Mouse (Mus musculus): ENCODE data around the gene Cldn8. TPM values are rescaled to one million over a fixed set of nuclear protein-coding genes. Genes with fewer than 3 reads are reported as not detected.

Cldn8 gene
- polyA plus RNA-seq, 1 experiment from 2014 or later, result not detected

DNA sequence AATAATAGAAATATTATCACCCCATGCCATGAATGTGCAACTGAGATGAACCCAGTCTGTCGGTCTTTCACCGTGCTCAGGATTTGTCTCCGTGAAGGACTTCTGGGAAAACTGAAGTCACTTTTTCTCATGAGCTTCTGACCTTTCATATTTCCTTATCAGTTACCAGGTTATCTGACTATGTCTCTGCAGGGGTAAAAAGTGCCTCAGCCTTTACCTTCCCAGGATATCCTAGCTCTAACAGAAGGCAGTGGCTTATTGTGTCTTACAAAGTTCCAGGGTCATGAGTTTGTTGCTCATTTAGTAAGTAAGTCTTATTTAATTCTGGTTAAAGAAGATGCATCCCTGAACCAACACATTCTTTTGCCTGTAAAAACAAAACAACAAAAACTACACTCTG is 6.7 kb upstream of the Cldn8 start:
- Histone ChIP-seq H3K27me3 (no peaks in the 10 kb centered on the region), H3K4me1 (no peaks in the 10 kb centered on the region), H3K4me2 (no peak overlapping the region), H3K9me3 (replicated peaks) (no peaks in the 10 kb centered on the region), H3K27ac (no peak overlapping the region), H3K9ac (no peak overlapping the region), H3K36me3 (ENCODE audit: poor library complexity, severe bottlenecking) (no peaks in the 10 kb centered on the region), H3K4me3 (no peak overlapping the region)
- no peak for ATAC-seq
- WGBS, result 96% methylated on average over 3 of the region's 3 CpGs

DNA sequence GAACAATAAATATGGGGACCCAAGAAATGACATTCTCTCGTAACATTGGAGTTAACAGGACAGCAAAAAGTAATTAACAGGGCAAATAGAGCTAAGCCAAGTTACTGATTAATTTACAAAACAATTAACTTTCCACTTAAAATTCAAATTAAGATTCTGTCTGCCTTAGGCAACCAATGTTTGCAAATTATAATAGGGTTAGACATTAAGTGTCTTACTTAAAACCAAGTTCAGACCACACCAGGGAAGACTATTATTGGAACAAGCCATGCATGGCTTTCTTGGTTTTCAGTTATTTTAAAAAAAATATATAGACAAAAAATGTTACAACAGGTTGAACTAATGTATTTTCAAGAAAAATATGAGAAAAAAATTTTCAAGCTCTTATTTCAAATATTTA is 6.1 kb upstream of the Cldn8 start:
- WGBS, result 60% methylated on average over 1 of the region's 1 CpGs
- Histone ChIP-seq H3K4me2 (no peak overlapping the region), H3K9me3 (replicated peaks) (no peaks in the 10 kb centered on the region), H3K9ac (no peak overlapping the region), H3K27ac (no peak overlapping the region), H3K4me3 (no peak overlapping the region), H3K27me3 (no peaks in the 10 kb centered on the region), H3K4me1 (no peaks in the 10 kb centered on the region), H3K36me3 (ENCODE audit: poor library complexity, severe bottlenecking) (no peaks in the 10 kb centered on the region)
- ATAC-seq, result no peak

DNA sequence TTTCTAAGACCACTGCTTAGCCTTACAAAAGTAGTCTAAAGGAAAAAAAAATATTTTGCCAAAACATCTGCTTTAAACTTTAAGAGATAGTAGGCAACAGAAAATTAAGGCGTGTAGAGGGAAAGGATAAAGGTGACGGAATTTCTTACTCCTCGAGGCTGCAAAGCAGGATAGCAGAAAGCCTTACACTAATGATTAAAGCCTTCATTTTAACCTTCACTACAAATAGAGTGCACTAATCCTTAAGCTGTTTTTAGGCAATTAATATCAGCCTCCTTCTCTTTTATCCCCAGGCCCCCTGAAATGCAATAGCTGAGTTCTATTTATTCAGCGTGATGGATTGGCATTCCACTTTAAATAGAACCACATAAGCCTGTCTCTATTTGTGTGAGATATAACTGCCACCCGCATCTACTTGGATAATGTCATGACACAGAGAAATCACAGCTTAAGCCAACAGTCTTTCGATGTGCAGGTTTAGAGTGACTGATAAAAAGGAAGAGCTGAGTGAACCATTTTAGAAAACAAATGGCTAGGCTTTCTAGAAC is 1.3 kb downstream of the Cldn8 start:
- Histone ChIP-seq H3K36me3 (ENCODE audit: poor library complexity, severe bottlenecking) (no peaks in the 10 kb centered on the region), H3K27me3 (no peaks in the 10 kb centered on the region), H3K27ac (no peak overlapping the region), H3K4me3 (no peak overlapping the region), H3K4me2 (no peak overlapping the region), H3K9ac (no peak overlapping the region), H3K9me3 (replicated peaks) (no peaks in the 10 kb centered on the region), H3K4me1 (peaks cover 9% of the 10 kb centered on the region; the same call in 1 of the 2 replicates)
- WGBS, result 6% methylated on average over 6 of the region's 6 CpGs
- 0 out of 2 replicates have a peak, but pooled peaks have one; percentile 13 for ATAC-seq

DNA sequence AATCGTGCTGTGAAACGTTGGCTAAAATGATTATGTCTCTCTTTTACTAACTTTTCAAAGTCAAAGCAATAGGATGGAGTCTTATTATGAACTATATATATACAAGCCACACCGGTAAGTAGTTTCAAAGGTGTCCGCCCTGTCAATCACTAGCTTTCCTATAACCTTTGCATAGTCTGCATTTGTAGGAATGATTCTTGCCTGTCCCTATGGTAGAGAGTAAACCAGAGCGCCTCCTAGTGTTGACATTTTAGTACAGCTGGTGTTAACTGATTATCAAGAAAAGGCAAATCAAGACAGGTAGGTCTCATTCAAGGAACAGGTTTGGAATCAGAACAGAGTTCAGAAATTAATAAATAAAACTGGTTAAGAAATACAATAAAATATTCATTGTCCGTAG is 20.5 kb downstream of the Cldn8 start:
- no peaks in the 10 kb centered on the region for H3K9me3 ChIP-seq (replicated peaks)
- ATAC-seq, result peak; percentile 43; the same call in 1 of the 2 replicates
- no peak overlapping the region for H3K9ac ChIP-seq
- H3K36me3 ChIP-seq (ENCODE audit: poor library complexity, severe bottlenecking), result no peaks in the 10 kb centered on the region
- no peaks in the 10 kb centered on the region for H3K27me3 ChIP-seq
- H3K4me2 ChIP-seq, result no peak overlapping the region
- no peak overlapping the region for H3K27ac ChIP-seq
- H3K4me1 ChIP-seq, result no peaks in the 10 kb centered on the region
- no peak overlapping the region for H3K4me3 ChIP-seq
- WGBS, result 52% methylated on average over 6 of the region's 6 CpGs

DNA sequence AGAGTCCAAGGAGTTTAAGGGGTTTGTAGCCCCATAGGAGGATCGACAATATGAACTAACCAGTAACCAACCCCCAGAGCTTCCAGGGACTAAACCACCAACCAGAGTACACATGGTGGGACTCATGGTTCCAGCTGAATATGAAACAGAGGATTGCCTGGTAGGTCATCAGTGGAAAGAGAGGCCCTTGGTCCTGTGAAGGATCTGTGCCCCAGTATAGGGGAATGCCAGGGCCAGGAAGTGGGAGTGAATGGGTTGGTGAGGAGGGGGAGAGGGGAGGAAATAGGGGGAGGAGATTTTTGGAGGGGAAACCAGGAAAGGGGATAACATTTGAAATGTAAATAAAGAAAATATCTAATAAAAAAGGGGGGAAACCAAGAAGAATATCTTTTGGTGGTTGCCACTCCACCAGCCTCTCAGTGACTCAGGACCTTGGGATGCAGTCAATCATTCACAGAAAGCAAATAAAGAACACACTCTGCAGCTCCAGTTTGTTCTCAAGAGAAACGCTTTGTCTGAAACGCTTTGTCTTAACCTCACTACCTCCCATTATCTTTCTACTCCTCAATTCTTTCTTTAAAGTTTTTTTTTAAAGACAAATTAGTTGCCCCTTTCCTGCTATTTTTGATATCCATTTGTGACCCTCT is 23.0 kb downstream of the Cldn8 start:
- no peaks in the 10 kb centered on the region for H3K36me3 ChIP-seq (ENCODE audit: poor library complexity, severe bottlenecking)
- WGBS, result 80% methylated on average over 3 of the region's 3 CpGs
- ATAC-seq, result no peak
- no peak overlapping the region for H3K4me2 ChIP-seq
- no peaks in the 10 kb centered on the region for H3K27me3 ChIP-seq
- no peaks in the 10 kb centered on the region for H3K4me1 ChIP-seq
- no peaks in the 10 kb centered on the region for H3K9me3 ChIP-seq (replicated peaks)
- no peak overlapping the region for H3K27ac ChIP-seq
- H3K4me3 ChIP-seq, result no peak overlapping the region
- no peak overlapping the region for H3K9ac ChIP-seq

DNA sequence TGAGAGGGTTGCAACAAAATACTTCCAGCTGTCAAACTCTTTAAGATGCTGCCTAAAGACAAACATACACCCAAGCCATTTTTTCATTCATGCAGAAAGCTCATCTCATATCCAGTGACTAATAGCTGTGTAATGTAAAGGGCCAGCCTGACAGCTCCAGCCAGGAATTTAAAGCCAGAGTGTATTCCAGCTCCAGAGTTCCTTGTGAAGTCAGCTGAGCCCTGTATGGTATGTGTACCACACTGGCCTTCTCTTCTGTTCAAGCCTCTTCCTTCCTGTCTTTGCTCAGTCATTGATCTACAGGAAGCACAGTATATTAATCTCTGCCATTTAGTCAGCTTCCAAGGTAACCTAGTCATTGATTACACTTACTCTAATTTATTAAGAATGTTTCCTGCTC is 51.6 kb downstream of the Cldn8 start:
- H3K27me3 ChIP-seq, result no peaks in the 10 kb centered on the region
- H3K4me2 ChIP-seq, result no peak overlapping the region
- no peak for ATAC-seq
- H3K9me3 ChIP-seq (replicated peaks), result no peaks in the 10 kb centered on the region
- H3K4me1 ChIP-seq, result no peaks in the 10 kb centered on the region
- no peaks in the 10 kb centered on the region for H3K36me3 ChIP-seq (ENCODE audit: poor library complexity, severe bottlenecking)
- no peak overlapping the region for H3K9ac ChIP-seq
- no peak overlapping the region for H3K4me3 ChIP-seq
- no peak overlapping the region for H3K27ac ChIP-seq

Other genes with a start within 250 kb of the Cldn8 start
- not detected in 2 replicates for gene Cldn17, start 56.2 kb downstream of the Cldn8 start, polyA plus RNA-seq (2015; fragmentation: Nextera tagmentation; extraction: Ambion mirVana)
- gene Krtap24-1, start 49.1 kb upstream of the Cldn8 start, polyA plus RNA-seq (2015; fragmentation: Nextera tagmentation; extraction: Ambion mirVana), result not detected in 2 replicates
- not detected in 2 replicates for gene 2310079G19Rik, start 64.5 kb upstream of the Cldn8 start, polyA plus RNA-seq (2015; fragmentation: Nextera tagmentation; extraction: Ambion mirVana)
- not detected in 2 replicates for gene Krtap26-1, start 84.6 kb upstream of the Cldn8 start, polyA plus RNA-seq (2015; fragmentation: Nextera tagmentation; extraction: Ambion mirVana)
- gene Krtap27-1, start 108.5 kb upstream of the Cldn8 start, polyA plus RNA-seq (2015; fragmentation: Nextera tagmentation; extraction: Ambion mirVana), result not detected in 2 replicates
- gene 2310061N02Rik, start 144.8 kb upstream of the Cldn8 start, polyA plus RNA-seq (2015; fragmentation: Nextera tagmentation; extraction: Ambion mirVana), result not detected in 2 replicates
- gene Krtap13-1, start 165.7 kb upstream of the Cldn8 start, polyA plus RNA-seq (2015; fragmentation: Nextera tagmentation; extraction: Ambion mirVana), result not detected in 2 replicates
- gene Krtap13, start 188.5 kb upstream of the Cldn8 start, polyA plus RNA-seq (2015; fragmentation: Nextera tagmentation; extraction: Ambion mirVana), result not detected in 2 replicates
- not detected in 2 replicates for gene 2310034C09Rik, start 195.7 kb upstream of the Cldn8 start, polyA plus RNA-seq (2015; fragmentation: Nextera tagmentation; extraction: Ambion mirVana)
- not detected in 2 replicates for gene 2310057N15Rik, start 211.0 kb upstream of the Cldn8 start, polyA plus RNA-seq (2015; fragmentation: Nextera tagmentation; extraction: Ambion mirVana)
- not detected in 2 replicates for gene Gm5965, start 214.7 kb upstream of the Cldn8 start, polyA plus RNA-seq (2015; fragmentation: Nextera tagmentation; extraction: Ambion mirVana)
- gene Gm20741, start 249.0 kb upstream of the Cldn8 start, polyA plus RNA-seq (2015; fragmentation: Nextera tagmentation; extraction: Ambion mirVana), result not detected in 2 replicates

Measured in forebrain, embryonic 13.5 days (tissue).